Mouse (Mus musculus) inflammation-experienced regulatory T-cells, adult 6 months (primary cell): Measurements from ENCODE around the gene Ccdc167. TPM values are rescaled to one million over a fixed set of nuclear protein-coding genes. Genes with fewer than 3 reads are reported as not detected.
A peak's percentile ranks its signal among the peaks of the same experiment; 100 is the strongest.

Source experiments
- ATAC-seq: one replicate; pipeline ENCODE4 v1.8.0; 2017
- polyA plus RNA-seq, 3 experiments: library from polyadenylated mRNA; unstranded; fragments of 100-300 nt; shearing (Covaris generic); gene quantifications; one replicate each; pipeline ENCODE4 v1.2.1; 2017

Ccdc167 gene
- polyA plus RNA-seq, 3 experiments from 2014 or later: 5.5 to 12.3 (median 8.5) TPM

- no peak for ATAC-seq
Measured at GRCm38 (mm10) chr17:29684275-29684674, 32.6 kb downstream of the Ccdc167 start.

DNA sequence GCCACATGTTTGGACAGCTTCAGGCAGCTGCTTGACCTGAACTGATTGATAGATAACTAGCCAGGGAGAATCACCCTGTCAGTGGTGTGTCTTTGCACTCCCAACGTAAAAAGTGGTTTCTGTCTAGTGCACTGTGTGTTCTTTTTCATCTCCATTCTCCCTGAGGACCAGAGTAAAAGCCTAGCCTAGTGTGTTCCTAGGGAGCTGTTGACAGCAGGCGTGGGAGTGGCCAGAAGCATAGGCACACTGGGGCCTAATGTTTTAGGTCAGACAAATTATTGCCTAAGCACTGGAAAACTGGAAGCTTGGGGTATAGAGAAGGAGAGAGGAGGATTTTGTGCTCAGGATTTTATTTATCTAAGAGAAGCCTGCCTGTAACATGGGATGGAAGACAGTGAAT lies 33.7 kb downstream of the Ccdc167 start:
- ATAC-seq: no peak

DNA sequence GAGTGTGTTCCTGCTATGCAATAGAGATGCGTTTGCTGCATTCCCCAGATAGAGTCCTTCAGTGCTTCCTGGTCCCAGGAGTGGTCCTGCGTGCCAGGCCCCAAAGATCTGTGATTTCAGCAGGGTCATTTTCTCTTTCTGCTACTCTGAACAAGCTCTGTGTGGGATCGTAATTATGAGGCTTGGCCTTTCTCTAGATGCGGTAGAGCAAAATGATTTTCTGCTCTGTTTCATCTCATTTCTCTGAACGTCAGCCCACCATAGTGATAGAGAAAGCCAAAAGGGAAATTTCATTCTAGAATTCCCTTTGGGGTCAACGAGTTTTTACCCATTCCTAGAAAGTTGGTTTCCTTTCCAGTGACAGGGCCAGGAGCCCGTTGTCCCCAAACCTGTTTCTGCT lies 34.6 kb downstream of the Ccdc167 start:
- no peak for ATAC-seq

GRCm38 (mm10) chr17:29681669-29682068 lies 35.2 kb downstream of the Ccdc167 start:
- ATAC-seq: no peak

DNA sequence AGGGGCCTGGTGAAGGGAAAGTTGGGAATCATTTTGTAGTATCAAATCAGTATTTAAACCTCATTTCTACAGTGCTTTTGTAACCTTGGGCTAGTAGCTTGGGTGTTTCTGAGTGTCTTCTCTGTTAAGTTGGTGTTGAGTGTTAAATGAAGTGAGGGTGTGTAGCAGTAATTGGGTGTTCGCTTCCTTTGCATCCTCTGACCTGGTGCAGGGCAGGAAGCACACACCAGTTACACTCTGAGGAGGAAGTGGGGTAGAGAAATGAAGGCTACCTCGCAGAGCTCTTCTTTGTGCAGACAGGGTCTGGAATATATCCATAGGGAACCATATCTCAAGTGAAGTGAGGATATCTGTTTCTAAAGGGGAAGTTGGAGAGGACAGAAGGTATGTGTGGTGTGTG lies 35.9 kb downstream of the Ccdc167 start:
- ATAC-seq: no peak

DNA sequence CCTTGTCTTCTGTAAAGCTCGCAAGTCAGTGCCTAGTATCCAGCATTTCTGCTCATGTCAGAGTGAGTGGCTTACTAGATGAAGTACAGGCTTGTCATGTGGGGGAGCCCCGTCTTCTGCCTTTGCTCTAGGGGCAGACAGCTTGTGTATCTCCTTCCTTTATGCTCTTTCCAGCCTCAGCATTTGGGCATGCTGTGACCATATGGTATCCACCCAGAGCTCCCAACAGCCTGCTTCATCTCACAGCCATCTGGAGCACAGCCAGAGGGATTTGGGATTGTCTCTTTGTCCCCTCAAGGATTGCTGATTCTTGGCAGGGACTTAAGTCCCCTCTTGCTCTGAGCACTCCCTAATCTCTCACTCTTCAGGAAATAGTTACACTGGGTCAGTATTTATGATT lies 36.7 kb downstream of the Ccdc167 start:
- no peak for ATAC-seq

- no peak for ATAC-seq
Measured at GRCm38 (mm10) chr17:29679038-29679767, 37.6 kb downstream of the Ccdc167 start.

DNA sequence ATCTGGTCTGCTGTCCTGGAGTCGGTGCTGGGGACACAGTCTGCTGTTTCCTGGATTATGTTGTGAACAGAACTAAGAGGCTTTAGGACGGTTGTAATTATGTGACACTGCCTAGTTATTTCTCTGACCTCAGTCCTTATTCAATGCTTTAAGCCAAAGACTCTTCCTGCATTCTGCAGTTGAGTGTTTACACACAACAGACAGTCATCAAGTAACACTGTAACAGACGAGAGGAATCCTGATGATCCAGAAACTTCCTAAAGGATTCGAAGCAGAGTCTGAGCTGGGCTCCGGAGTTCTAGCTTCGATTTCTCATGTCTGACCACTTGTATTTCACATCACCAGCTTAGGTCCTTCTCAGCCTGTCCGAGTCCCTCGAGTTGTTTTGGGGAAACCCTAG lies 38.3 kb downstream of the Ccdc167 start:
- no peak for ATAC-seq

- ATAC-seq: no peak
Measured at GRCm38 (mm10) chr17:29673325-29673724, 43.5 kb downstream of the Ccdc167 start.

GRCm38 (mm10) chr17:29671021-29671420 lies 45.8 kb downstream of the Ccdc167 start:
- no peak for ATAC-seq

DNA sequence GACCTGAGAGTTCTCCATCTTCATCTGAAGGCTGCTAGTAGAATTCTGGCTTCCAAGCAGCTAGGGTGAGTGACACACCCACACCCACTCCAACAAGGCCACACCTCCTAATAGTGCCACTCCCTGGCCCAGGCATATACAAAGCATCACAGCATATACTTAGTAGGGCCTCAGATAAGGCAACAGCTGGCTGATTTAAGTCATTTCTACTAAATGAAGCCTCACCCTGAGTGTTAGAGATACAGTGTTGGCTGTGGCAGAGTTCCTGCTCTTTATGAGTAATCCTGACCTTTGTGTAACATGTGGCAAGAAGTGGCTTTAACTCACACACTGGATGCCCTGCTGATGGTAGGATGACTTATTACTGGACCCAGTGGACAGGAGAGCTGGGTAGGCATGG lies 46.9 kb downstream of the Ccdc167 start:
- ATAC-seq: no peak

GRCm38 (mm10) chr17:29669030-29669429 lies 47.8 kb downstream of the Ccdc167 start:
- no peak for ATAC-seq

DNA sequence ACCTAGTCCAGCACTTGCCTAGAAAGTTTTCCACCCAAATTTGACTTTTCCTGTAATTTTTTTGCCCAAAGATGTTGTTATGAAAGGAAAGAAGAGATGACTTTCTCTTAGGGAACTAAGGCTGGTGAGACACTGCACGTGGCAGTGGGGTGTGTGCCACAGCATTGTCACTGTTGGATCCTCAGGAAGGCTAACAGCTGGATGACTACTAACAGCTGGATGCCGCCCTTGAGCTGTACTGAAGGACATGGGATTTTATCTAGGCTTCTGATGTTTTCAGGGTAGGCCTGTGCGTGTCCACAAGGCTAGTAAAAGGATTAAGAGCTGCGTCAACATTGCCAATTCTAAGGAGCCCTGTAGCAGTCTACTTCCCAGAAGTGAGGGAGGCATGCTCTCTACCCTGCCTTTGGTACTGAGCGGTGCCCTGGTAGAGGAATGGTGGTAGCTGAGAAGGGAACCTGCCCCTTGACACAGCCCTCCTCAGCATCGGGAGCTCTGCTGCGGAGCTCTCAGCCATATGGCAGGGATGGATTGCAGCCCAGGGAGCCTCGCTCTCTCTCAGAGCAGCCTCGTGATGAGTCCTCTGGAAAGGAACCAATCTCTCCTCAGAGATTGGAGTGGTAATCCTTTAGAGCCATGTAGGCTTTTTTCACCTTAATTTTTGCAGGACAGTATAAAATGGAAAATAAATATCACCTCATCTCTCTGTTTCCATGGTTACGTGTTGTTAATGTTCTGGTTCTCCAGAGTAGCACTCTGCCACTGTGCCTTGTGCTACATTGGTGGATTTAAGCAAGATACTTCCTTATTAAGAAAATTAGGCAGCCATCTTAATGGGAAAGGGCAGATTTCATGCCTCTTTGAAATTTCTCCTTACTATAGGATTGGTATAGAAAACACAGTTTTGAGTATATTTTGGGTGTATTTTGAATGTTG lies 48.5 kb downstream of the Ccdc167 start:
- ATAC-seq: no peak

DNA sequence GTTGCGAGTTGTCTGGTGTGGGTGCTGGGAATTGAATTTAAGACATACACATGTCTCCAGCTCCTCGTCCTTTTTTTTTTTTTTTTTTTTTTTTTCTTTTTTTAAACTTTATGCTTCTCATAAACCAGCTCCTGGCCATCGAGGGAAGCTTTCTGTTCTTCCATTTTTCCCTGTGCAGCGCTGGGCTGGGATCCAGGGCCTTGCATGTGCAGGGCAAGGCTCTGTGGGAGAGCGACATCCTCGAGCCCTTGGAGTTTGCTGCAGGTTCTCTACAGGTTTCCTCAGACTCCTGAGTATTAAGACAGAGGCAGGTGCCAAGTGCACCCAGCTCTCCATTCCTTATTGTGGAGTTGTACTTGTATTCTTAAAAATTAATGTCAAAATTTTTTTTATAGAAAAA lies 54.7 kb downstream of the Ccdc167 start:
- no peak for ATAC-seq

DNA sequence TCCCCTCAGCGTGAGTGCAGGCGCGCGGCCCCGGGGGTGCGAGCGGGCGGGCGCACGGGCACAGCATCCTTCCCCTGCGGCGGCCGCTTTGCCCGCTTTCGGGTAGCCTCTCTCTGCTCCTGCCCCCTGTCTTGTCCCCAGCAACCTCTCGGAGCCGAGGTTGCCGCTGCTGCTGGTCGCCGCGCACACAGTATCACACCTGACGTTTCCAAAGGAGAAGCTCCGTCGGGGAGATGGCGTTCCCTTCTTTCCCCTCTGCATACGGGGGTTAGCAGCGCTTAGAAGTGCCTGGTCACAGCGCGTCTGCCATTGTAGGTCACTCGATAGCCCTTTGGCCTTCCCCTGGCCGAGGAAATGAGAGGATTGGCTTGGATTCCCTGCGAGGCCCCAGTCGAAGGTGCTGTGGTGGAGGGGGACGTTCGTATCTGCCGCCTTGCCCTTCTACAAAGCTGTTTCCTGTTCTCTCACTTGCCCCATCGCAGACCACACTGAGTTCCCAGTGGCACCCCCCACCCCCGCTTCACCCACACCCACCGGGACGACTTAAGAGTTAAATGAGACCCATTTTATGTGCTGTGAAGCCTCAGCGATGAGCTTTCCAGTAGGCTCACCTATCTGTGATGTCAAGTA lies 56.0 kb downstream of the Ccdc167 start:
- ATAC-seq: peak; percentile 57

DNA sequence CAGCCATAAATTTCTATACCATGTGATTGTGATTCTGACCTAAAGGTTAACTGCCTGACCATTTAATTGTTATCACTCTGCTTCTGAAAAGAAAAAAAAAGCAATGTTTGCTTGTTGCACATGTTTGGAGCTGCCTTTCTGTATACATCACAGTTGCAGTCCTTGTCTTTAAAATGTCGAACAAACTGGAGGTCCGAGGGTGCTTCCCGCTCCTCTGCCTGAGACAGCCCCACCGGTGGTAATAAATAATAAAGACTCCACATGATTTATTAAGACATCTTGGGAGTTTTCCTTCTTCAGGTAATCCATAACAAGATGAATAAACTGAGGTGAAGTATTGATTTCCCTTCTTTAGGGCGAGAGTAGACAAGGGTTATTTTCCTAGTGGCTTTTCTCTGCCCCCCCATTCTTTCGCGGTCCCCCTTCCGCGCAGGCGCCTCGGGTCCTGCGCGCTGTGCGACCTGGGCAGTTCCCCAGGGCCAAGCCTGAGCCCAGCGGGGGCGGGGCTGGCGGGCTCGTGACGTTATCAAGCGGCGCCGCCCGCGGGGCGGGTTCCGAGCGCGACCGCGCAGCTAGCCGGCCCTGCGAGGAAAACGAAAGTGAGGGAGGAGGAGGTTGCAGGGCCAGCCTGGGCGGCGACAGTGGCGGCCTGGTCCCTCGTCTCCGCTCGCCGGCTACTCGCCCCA lies 56.6 kb downstream of the Ccdc167 start, which contains the start of gene Cmtr1:
TSS of gene Cmtr1 (plus strand) at position 520 of the 686 bp plus-strand sequence.
- peak; percentile 85 for ATAC-seq

- no peak for ATAC-seq
Measured at GRCm38 (mm10) chr17:29658249-29658648, 58.6 kb downstream of the Ccdc167 start.

DNA sequence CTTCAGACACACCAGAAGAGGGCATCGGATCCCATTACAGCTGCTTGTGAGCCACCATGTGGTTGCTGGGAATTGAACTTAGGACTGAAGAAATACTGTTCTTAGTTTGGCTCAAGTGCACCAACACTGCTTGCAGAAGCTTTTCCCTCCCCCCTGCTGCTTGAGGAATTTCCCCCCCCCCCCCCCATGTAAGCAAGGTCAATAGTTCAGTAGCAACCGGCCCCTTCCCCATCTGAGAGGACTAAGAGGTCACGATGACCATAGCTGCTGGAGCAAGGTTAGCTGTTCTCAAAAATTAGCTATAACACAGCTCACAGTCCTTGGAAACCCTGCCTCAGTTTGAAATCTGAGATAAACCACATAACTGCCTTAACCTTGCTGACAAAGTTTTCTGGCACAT lies 74.6 kb downstream of the Ccdc167 start:
- no peak for ATAC-seq

- ATAC-seq: no peak
Measured at GRCm38 (mm10) chr17:29640971-29641370, 75.9 kb downstream of the Ccdc167 start.

- no peak for ATAC-seq
Measured at GRCm38 (mm10) chr17:29637895-29638294, 78.9 kb downstream of the Ccdc167 start.

DNA sequence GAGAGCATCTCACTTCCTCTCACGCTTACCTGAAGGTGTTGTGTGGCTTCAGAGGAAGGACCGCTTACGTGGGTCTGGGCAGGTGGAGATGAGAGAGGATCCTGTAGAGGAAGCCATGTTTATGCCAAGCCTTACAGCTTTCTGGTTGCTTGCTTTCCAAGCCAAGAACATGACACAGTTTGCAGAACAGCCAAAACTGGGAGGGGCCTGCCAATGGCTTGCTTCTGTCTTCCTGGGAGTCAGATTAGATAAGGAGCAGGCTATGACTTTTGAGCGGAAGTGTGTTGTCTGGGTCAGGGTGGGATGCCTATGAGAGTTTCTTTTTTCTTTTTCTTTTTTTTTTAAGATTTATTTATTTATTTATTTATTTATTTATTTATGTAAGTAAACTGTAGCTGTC lies 79.5 kb downstream of the Ccdc167 start:
- no peak for ATAC-seq
